Comparison of ENCODE assay signal across 17 mouse cellular contexts in the genomic region with DNA sequence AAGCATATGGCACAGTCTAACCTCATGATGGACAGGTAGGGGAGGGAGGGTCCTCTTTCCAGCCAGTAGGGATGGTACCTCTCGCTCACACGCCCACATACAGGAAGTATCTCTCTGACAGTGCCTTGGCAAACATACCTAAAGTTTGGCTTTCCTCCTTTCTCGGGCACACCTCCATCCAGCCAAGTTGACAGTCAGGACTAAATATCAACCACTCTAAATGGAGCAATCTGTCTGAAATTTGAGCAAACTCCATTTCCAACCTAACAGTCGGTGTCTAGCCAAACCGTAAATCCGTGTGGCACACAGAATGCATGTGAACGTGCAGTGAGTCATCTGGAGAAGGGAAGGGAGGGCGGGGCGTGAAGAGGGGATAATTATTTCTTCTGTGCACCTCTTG. TPM values are rescaled to one million over a fixed set of nuclear protein-coding genes. Genes with fewer than 3 reads are reported as not detected.
DNase-seq lines count a peak whose midpoint lies in the region; ATAC-seq and TF ChIP-seq lines count a peak whose summit lies in the region.
"Had no signal": no experiment of that assay in that cellular context is flagged by ENCODE, and none has a peak within 500 bp of the region (broad histone marks: within the 10 kb centered on the region; RNA-seq: fewer than 3 reads in every experiment).

No protein-coding gene starts in this region.

- no peaks in the 10 kb centered on the region for H3K27me3 ChIP-seq in intestine, embryonic 15.5 days (replicated peaks)
- no peaks in the 10 kb centered on the region for H3K27me3 ChIP-seq in intestine, postnatal 0 days (replicated peaks; ENCODE audit: control insufficient read depth, insufficient read depth, low read length)
- H3K27me3 ChIP-seq: limb, embryonic 12.5 days; midbrain, embryonic 12.5 days had no signal

- no peak overlapping the region for H3K27ac ChIP-seq in intestine, embryonic 15.5 days
- no peak overlapping the region for H3K27ac ChIP-seq in intestine, postnatal 0 days (ENCODE audit: low read depth, low read length)
- H3K27ac ChIP-seq in macrophage = peak overlapping the region; percentile 41
- no peak overlapping the region for H3K27ac ChIP-seq in layer of hippocampus, adult 2 months
- H3K27ac ChIP-seq: gastrocnemius, adult 2 months; heart, adult 2 months; midbrain, embryonic 12.5 days had no signal

- 0 out of 2 replicates have a peak, but pooled peaks have one; percentile 43 for ATAC-seq in intestine, embryonic 15.5 days
- no peak for ATAC-seq in intestine, postnatal 0 days

- no peak for TF ChIP-seq CTCF in intestine, postnatal 0 days (IDR thresholded peaks at IDR 0.05; ENCODE audit: low read depth)
- TF ChIP-seq CTCF in layer of hippocampus, adult 2 months (conservative IDR thresholded peaks at IDR 0.05) = no peak

- H3K9me3 ChIP-seq in intestine, embryonic 15.5 days = no peaks in the 10 kb centered on the region
- H3K9me3 ChIP-seq in intestine, postnatal 0 days (ENCODE audit: control insufficient read depth) = no peaks in the 10 kb centered on the region
- H3K9me3 ChIP-seq: limb, embryonic 12.5 days; midbrain, embryonic 12.5 days had no signal

- no peak overlapping the region for H3K4me3 ChIP-seq in intestine, embryonic 15.5 days (replicated peaks)
- H3K4me3 ChIP-seq in intestine, postnatal 0 days (ENCODE audit: low read depth, low read length) = no peak overlapping the region
- no peak overlapping the region for H3K4me3 ChIP-seq in macrophage (ENCODE audit: inconsistent target)
- no peak overlapping the region for H3K4me3 ChIP-seq in layer of hippocampus, adult 2 months
- H3K4me3 ChIP-seq: erythroblast, embryonic 14.5 days; gastrocnemius, adult 2 months; heart, adult 2 months; limb, embryonic 12.5 days; midbrain, embryonic 12.5 days had no signal

- H3K79me2 ChIP-seq in macrophage (ENCODE audit: inconsistent target) = no peaks in the 10 kb centered on the region

- WGBS in intestine, embryonic 15.5 days = 54% methylated on average over 9 of the region's 9 CpGs
- WGBS in intestine, postnatal 0 days = 37% methylated on average over 9 of the region's 9 CpGs
- 72% methylated on average over 8 of the region's 9 CpGs for WGBS in macrophage (ENCODE audit: missing documents)

- H3K36me3 ChIP-seq in intestine, embryonic 15.5 days = no peaks in the 10 kb centered on the region
- H3K36me3 ChIP-seq in intestine, postnatal 0 days (ENCODE audit: control insufficient read depth, insufficient read depth) = no peaks in the 10 kb centered on the region
- H3K36me3 ChIP-seq in macrophage (ENCODE audit: inconsistent target) = no peaks in the 10 kb centered on the region
- H3K36me3 ChIP-seq: midbrain, embryonic 12.5 days had no signal

- no peak overlapping the region for H3K9ac ChIP-seq in intestine, embryonic 15.5 days
- no peak overlapping the region for H3K9ac ChIP-seq in intestine, postnatal 0 days (ENCODE audit: low read depth, low read length)
- H3K9ac ChIP-seq: limb, embryonic 12.5 days; midbrain, embryonic 12.5 days had no signal

- no peaks in the 10 kb centered on the region for H3K4me1 ChIP-seq in intestine, embryonic 15.5 days (replicated peaks)
- H3K4me1 ChIP-seq in intestine, postnatal 0 days (replicated peaks; ENCODE audit: control insufficient read depth, insufficient read depth, low read length) = no peaks in the 10 kb centered on the region

- H3K4me2 ChIP-seq in intestine, embryonic 15.5 days (replicated peaks) = no peak overlapping the region
- no peak overlapping the region for H3K4me2 ChIP-seq in intestine, postnatal 0 days (replicated peaks; ENCODE audit: low read depth)
- H3K4me2 ChIP-seq: limb, embryonic 12.5 days; midbrain, embryonic 12.5 days had no signal

- DNase-seq in CD4-positive helper T cell, adult 2 months (ENCODE audit: low read depth, low spot score) = peak; percentile 13
- DNase-seq in brain, adult 2 months (ENCODE audit: low read depth, low spot score) = peak; percentile 77
- DNase-seq in layer of hippocampus, adult 2 months (ENCODE audit: low spot score in 2 of 2) = no peak
- DNase-seq in layer of hippocampus, postnatal 10 days (ENCODE audit: low spot score in 2 of 2) = no peak
- DNase-seq: gastrocnemius, adult 2 months; heart, adult 2 months; kidney, adult 18-20 months; kidney, postnatal 36 days; layer of hippocampus, postnatal 36 days; lung, postnatal 14 days; thymus, adult 18-20 months had no signal

RNA-seq across cellular contexts. Expression of gene Hspa8, which starts 54.0 kb away (rescaled TPM):
- polyA plus RNA-seq in intestine, embryonic 15.5 days (2015; fragmentation: Nextera tagmentation; extraction: Ambion mirVana) = 2,425 and 2,606 TPM in 2 replicates
- 1,042 and 1,135 TPM in 2 replicates for polyA plus RNA-seq in intestine, postnatal 0 days (2015; fragmentation: Nextera tagmentation; extraction: Ambion mirVana)
- total RNA-seq in macrophage (2018; cell fraction: chromatin; rRNA removed) = 100 to 1,000 TPM; 183 to 800 (median 346) TPM
- total RNA-seq in macrophage (2018; cell fraction: cytosol; rRNA removed) = 1,000 to 10,000 TPM; 1,453 to 2,341 (median 1,907) TPM
- total RNA-seq in macrophage (2018; cell fraction: nucleus; rRNA removed) = 1,000 to 10,000 TPM in 10 of 26 experiments, 100 to 1,000 TPM in 16; 433 to 1,679 (median 948) TPM
- 1,550 to 2,580 TPM (median 2,450 TPM) in 3 replicates for polyA plus RNA-seq in macrophage (2018)
- total RNA-seq in layer of hippocampus, adult 2 months (2021) = 1,000 to 10,000 TPM; 2,132 to 2,154 TPM
- 1,000 to 10,000 TPM; 1,788 to 2,276 TPM for total RNA-seq in layer of hippocampus, postnatal 10 days (2021)

Comparison
In these comparisons a context has a peak if more than half of its experiments do, and no peak if none do; other contexts are left out.
1. DNase-seq: peak in CD4-positive helper T cell, adult 2 months (single experiment) and brain, adult 2 months (single experiment); none in layer of hippocampus, adult 2 months (0 of 2) and layer of hippocampus, postnatal 10 days (0 of 2).